Mouse (Mus musculus) G1E (cell line): Measurements from ENCODE around the gene Egr4. TPM values are rescaled to one million over a fixed set of nuclear protein-coding genes. Genes with fewer than 3 reads are reported as not detected.

Experiments used
- ATAC-seq: 2 replicates; pipeline ENCODE4 v1.8.0; 2016; ENCODE audit warnings: mild to moderate bottlenecking; ENCODE audit not compliant: insufficient number of reproducible peaks, poor library complexity, low FRiP score, severe bottlenecking; ENCODE audit errors: extremely low read depth
- DNase-seq: peaks from one replicate; pipeline ENCODE4 v3.0.0; 2012; ENCODE audit warnings: low spot score
- H3K27me3 ChIP-seq: 2 replicates; pipeline ENCODE4 v1.6.1; 2012; ENCODE audit warnings: mild to moderate bottlenecking, low read length, inconsistent platforms; ENCODE audit not compliant: insufficient read depth
- H3K36me3 ChIP-seq: replicated peaks from 2 replicates; pipeline ENCODE3; 2012; ENCODE audit warnings: mild to moderate bottlenecking, inconsistent platforms
- H3K4me1 ChIP-seq: 2 replicates; pipeline ENCODE4 v1.6.1; 2012; ENCODE audit warnings: low read depth, low read length, inconsistent platforms, mixed read lengths; ENCODE audit not compliant: insufficient read depth
- H3K4me3 ChIP-seq: 2 replicates; pipeline ENCODE4 v1.5.1; 2012; ENCODE audit warnings: low read depth, mild to moderate bottlenecking, inconsistent platforms, low read length, moderate library complexity, mixed read lengths
- H3K9me3 ChIP-seq: replicated peaks from 2 replicates; pipeline ENCODE4 v1.6.1; 2012; ENCODE audit warnings: inconsistent platforms
- CTCF ChIP-seq: IDR thresholded peaks from 2 replicates; pipeline ENCODE4 v1.5.1; 2012; ENCODE audit warnings: low read depth, low read length, inconsistent platforms, mixed read lengths
- GATA1 ChIP-seq: IDR thresholded peaks from 2 replicates; pipeline ENCODE4 v1.6.1; 2012; ENCODE audit warnings: borderline replicate concordance, low read length, inconsistent platforms, mixed read lengths
- GATA2 ChIP-seq: IDR thresholded peaks from 2 replicates; pipeline ENCODE4 v1.6.1; 2012; ENCODE audit warnings: low read depth, low read length, inconsistent platforms, borderline replicate concordance
- POLR2AphosphoS5 ChIP-seq: IDR thresholded peaks from 2 replicates; pipeline ENCODE4 v1.6.1; 2012; ENCODE audit warnings: low read depth, low read length, inconsistent platforms; ENCODE audit not compliant: insufficient replicate concordance
- TAL1 ChIP-seq: conservative IDR thresholded peaks from 2 replicates; pipeline ENCODE4 v1.6.1; 2012; ENCODE audit warnings: low read depth, low read length, inconsistent platforms, mixed read lengths
- polyA plus RNA-seq: library from polyadenylated mRNA; stranded (reverse); fragments of >175 nt; gene quantifications from 2 replicates; pipeline ENCODE4 v1.2.3, GENCODE M21; 2012
- total RNA-seq, 2 experiments: library from RNA; stranded (forward) in 1 of 2; stranded (reverse) in 1 of 2; fragments of 200-1000 nt in 1 of 2; fragments of >200 nt in 1 of 2; fragmentation: Nextera tagmentation in 1 of 2; gene quantifications; 2 replicates each; pipeline ENCODE4 v1.2.3; 2014 to 2017

The Egr4 gene
- total and polyA plus RNA-seq, 3 experiments: not detected

DNA sequence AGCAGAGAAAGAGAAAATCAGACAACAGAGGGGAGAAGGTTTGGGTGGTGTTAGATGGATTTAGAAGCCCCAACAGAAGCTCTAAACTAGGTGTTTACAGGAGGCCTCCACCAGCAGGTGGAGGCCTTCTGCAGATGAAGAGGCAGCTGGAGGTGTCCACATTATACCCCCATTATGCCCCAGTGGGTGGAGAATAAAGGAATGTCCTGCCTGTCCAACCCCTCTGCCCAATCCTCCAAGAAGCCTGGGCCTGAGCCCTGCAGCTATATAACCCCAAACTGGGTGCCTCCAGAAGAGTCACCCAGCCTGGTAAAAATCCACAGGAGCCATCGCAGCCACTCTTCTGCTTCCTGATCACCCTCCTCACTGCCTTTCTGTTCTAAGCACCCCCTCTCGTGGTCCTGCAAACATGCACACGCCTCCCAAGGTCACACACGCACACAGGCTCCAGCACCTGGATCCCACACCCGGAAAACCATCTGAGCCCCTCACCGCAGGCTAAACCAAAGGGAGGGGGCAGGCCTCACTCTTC is 11.8 kb downstream of the Egr4 start:
- H3K9me3 ChIP-seq: no peaks in the 10 kb centered on the region
- no peaks in the 10 kb centered on the region for H3K4me1 ChIP-seq
- ATAC-seq (no peak), DNase-seq (no peak)
- peaks cover 12% of the 10 kb centered on the region for H3K27me3 ChIP-seq
- no peaks in the 10 kb centered on the region for H3K36me3 ChIP-seq
- TF ChIP-seq CTCF (no peak), GATA2 (no peak)
- no peak overlapping the region for H3K4me3 ChIP-seq

DNA sequence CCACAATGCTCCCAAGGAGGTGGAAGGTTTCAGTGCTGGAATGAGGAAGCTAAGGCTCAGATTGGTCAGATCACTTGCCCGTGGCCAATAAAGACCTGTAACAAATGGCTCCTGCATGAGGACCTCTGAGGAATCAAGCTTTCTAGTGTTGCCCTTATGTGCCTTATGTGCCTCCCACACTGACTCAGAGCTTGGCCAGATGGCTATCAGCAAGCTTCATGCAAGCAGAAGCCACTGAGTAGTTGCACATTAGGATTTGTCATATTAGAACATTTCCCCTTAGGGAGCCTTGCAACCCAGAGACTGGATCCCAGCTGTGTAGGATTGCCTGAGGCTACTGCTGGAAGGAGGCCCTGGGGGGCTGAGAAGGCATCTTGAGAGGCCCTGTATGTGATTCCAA is 13.0 kb downstream of the Egr4 start:
- Histone ChIP-seq H3K4me1 (no peaks in the 10 kb centered on the region), H3K36me3 (no peaks in the 10 kb centered on the region), H3K9me3 (no peaks in the 10 kb centered on the region), H3K4me3 (no peak overlapping the region), H3K27me3 (peaks cover 12% of the 10 kb centered on the region)
- ATAC-seq (no peak), DNase-seq (no peak)
- no peak for TF ChIP-seq GATA1

DNA sequence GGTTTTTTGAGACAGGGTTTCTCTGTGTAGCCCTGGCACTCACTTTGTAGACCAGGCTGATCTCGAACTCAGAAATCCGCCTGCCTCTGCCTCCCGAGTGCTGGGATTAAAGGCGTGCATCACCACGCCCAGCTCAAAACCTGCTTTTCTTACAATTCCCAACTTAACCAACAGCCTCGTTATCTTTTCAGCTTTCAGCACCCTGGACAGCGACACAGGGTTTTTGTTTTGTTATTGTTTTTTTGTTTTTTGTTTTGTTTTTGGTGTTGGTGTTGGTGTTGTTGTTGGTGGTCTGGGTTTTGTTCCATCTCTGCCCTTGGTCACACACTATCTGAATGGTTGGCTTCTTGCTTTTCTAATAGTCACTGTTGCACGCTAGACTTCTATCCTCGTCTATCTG is 15.2 kb downstream of the Egr4 start:
- Histone ChIP-seq H3K9me3 (no peaks in the 10 kb centered on the region), H3K36me3 (no peaks in the 10 kb centered on the region), H3K4me1 (no peaks in the 10 kb centered on the region), H3K27me3 (peaks cover 12% of the 10 kb centered on the region), H3K4me3 (no peak overlapping the region)
- no peak for DNase-seq
- no peak for TF ChIP-seq POLR2AphosphoS5
- TF ChIP-seq CTCF: no peak
- TF ChIP-seq TAL1: no peak
- no peak for TF ChIP-seq GATA1
- TF ChIP-seq GATA2: no peak
- ATAC-seq: no peak

DNA sequence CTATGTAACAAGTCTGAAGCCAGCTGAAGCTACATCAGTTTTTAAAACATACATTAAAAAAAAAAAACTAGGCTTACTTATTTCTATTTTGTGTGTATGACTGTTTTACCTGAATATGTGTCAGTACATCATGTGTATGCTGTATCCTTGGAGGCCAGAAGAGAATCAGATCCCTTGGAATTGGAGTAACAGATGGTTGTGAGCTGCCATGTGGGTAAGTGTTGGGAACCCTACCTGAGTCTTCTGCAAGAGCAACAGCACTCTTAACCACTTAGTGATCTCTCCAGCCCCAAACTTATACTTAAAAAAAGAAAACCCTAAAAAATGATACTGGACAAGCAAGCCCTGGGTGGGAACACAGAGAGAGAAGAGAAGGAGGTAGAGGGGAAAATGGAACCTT is 16.4 kb downstream of the Egr4 start:
- no peak for TF ChIP-seq CTCF
- no peak for TF ChIP-seq TAL1

DNA sequence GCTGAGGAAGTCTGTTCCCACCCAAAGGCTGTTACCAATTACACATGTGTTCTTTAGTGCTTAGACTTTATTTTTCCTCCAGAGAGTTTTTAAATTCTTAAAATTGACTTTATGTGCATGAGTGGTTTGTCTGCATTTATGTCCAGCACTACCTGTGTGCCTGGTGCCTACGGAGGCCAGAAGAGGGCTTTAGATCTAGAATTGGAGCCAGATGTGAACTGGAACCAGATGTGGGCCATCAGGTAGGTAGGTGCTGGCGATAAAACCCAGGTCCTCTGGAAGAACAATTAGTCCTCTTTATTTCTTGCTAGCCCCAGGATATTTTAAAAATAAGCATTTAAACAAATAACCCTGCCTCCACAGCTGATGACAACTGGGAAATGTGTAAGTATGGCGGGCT is 21.8 kb downstream of the Egr4 start:
- no peak for ATAC-seq
- TF ChIP-seq CTCF (no peak), TAL1 (no peak), POLR2AphosphoS5 (no peak), GATA2 (no peak), GATA1 (no peak)

More for the DNA sequence above, 16.4 kb downstream of the Egr4 start:
- Histone ChIP-seq H3K27me3 (peaks cover 4% of the 10 kb centered on the region), H3K36me3 (no peaks in the 10 kb centered on the region), H3K4me1 (no peaks in the 10 kb centered on the region), H3K4me3 (no peak overlapping the region), H3K9me3 (no peaks in the 10 kb centered on the region)
- no peak for ATAC-seq
- DNase-seq: no peak

DNA sequence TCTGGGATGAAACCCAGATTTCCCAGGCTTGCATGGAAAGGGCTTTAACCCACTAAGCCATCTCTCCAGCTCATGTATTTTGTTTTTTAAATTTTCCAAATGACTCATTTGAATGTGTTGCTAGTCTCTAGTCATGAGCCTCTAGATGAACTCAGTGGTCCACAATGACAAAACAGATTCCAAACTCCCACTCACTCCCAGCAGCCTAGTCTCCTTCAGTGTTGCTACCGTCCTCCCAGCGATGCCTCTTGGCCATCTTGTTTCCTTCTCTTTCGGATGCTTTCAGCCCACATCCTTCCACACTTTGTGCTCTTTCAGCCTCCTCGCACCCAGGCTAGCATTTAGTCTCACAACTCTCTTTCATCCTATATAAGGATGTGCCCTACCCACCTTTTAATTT is 23.1 kb downstream of the Egr4 start:
- H3K27me3 ChIP-seq: 0 out of 2 replicates have a peak, but pooled peaks cover 3% of the 10 kb centered on the region
- TF ChIP-seq GATA1 (no peak), GATA2 (no peak), CTCF (no peak), POLR2AphosphoS5 (no peak)
- no peaks in the 10 kb centered on the region for H3K4me1 ChIP-seq
- ATAC-seq: no peak
- H3K4me3 ChIP-seq: no peak overlapping the region
- H3K36me3 ChIP-seq: no peaks in the 10 kb centered on the region
- no peaks in the 10 kb centered on the region for H3K9me3 ChIP-seq
- DNase-seq: no peak

More for the DNA sequence above, 21.8 kb downstream of the Egr4 start:
- no peak overlapping the region for H3K4me3 ChIP-seq
- H3K36me3 ChIP-seq: no peaks in the 10 kb centered on the region
- H3K4me1 ChIP-seq: no peaks in the 10 kb centered on the region
- DNase-seq: no peak
- H3K9me3 ChIP-seq: no peaks in the 10 kb centered on the region
- H3K27me3 ChIP-seq: 0 out of 2 replicates have a peak, but pooled peaks cover 3% of the 10 kb centered on the region

DNA sequence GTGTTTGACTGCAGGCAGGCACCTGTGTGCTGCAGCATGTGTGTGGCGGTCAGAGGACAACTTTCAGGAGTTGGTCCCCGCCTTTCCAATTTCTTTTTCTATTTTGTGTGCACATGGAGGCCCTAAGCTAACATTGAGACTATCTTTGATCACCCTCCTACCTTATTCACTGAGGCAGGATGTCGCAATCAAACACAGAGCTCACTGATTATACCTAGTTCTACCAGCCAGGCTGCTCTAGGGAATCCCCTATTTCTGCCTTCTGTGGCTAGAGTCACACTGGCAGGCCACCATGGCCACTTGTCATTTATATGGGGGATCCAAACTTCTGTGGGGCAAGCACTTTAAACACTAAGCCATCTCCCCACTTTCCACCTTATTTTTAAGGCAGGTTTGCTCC is 23.7 kb downstream of the Egr4 start:
- no peak for ATAC-seq
- H3K36me3 ChIP-seq: no peaks in the 10 kb centered on the region
- no peak for DNase-seq
- TF ChIP-seq CTCF: no peak
- no peak for TF ChIP-seq GATA2
- no peaks in the 10 kb centered on the region for H3K4me1 ChIP-seq
- H3K27me3 ChIP-seq: 0 out of 2 replicates have a peak, but pooled peaks cover 3% of the 10 kb centered on the region
- H3K9me3 ChIP-seq: no peaks in the 10 kb centered on the region
- no peak overlapping the region for H3K4me3 ChIP-seq
